Mouse (Mus musculus): ENCODE results near the gene Npc2.

- no peak for TF ChIP-seq EP300 (IDR thresholded peaks at IDR 0.05; ENCODE audit: insufficient read depth, low read depth, low read length)
- TF ChIP-seq CTCF (IDR thresholded peaks at IDR 0.05; ENCODE audit: low read depth, low read length): no peak
- no peak for TF ChIP-seq POLR2A (IDR thresholded peaks at IDR 0.05; ENCODE audit: insufficient read depth, low read length)
Observed at GRCm38 (mm10) chr12:84814663-84815325, 41.8 kb upstream of the Npc2 start.
